Mouse (Mus musculus): ENCODE data around the gene Tmtc2. TPM values are rescaled to one million over a fixed set of nuclear protein-coding genes. Genes with fewer than 3 reads are reported as not detected.

Tmtc2 gene
- polyA plus RNA-seq, 1 experiment, result 1.4 TPM

- Histone ChIP-seq H3K27ac (ENCODE audit: control insufficient read depth, insufficient read depth, low read length) (no peak overlapping the region), H3K36me3 (ENCODE audit: control insufficient read depth, insufficient read depth, low read length) (no peaks in the 10 kb centered on the region), H3K4me3 (ENCODE audit: control insufficient read depth, insufficient read depth, low read length) (no peak overlapping the region), H3K4me1 (replicated peaks; ENCODE audit: control insufficient read depth, insufficient read depth, low read length) (no peaks in the 10 kb centered on the region), H3K27me3 (ENCODE audit: control insufficient read depth, insufficient read depth, low read length) (no peaks in the 10 kb centered on the region)
- TF ChIP-seq CTCF (IDR thresholded peaks at IDR 0.05; ENCODE audit: borderline replicate concordance, control insufficient read depth, extremely low read depth, insufficient read depth, low read length, poor library complexity) (no peak), POLR2A (IDR thresholded peaks at IDR 0.05; ENCODE audit: control insufficient read depth, extremely low read depth, insufficient read depth, low read length, poor library complexity) (no peak)
- no peak for DNase-seq
- WGBS, result 91% methylated on average over 4 of the region's 4 CpGs
These were observed 37.3 kb downstream of the Tmtc2 start for GRCm38 (mm10) chr10:105536910-105537309.

- Histone ChIP-seq H3K4me3 (ENCODE audit: control insufficient read depth, insufficient read depth, low read length) (no peak overlapping the region), H3K27ac (ENCODE audit: control insufficient read depth, insufficient read depth, low read length) (no peak overlapping the region), H3K36me3 (ENCODE audit: control insufficient read depth, insufficient read depth, low read length) (no peaks in the 10 kb centered on the region), H3K27me3 (ENCODE audit: control insufficient read depth, insufficient read depth, low read length) (no peaks in the 10 kb centered on the region), H3K4me1 (replicated peaks; ENCODE audit: control insufficient read depth, insufficient read depth, low read length) (no peaks in the 10 kb centered on the region)
- DNase-seq, result no peak
- TF ChIP-seq POLR2A (IDR thresholded peaks at IDR 0.05; ENCODE audit: control insufficient read depth, extremely low read depth, insufficient read depth, low read length, poor library complexity) (no peak), CTCF (IDR thresholded peaks at IDR 0.05; ENCODE audit: borderline replicate concordance, control insufficient read depth, extremely low read depth, insufficient read depth, low read length, poor library complexity) (no peak)
These were observed 38.4 kb downstream of the Tmtc2 start for GRCm38 (mm10) chr10:105535848-105536247.

- no peaks in the 10 kb centered on the region for H3K4me1 ChIP-seq (replicated peaks; ENCODE audit: control insufficient read depth, insufficient read depth, low read length)
- 96% methylated on average over 7 of the region's 7 CpGs for WGBS
- no peak for TF ChIP-seq POLR2A (IDR thresholded peaks at IDR 0.05; ENCODE audit: control insufficient read depth, extremely low read depth, insufficient read depth, low read length, poor library complexity)
- no peak for TF ChIP-seq CTCF (IDR thresholded peaks at IDR 0.05; ENCODE audit: borderline replicate concordance, control insufficient read depth, extremely low read depth, insufficient read depth, low read length, poor library complexity)
- no peak for DNase-seq
- H3K27me3 ChIP-seq (ENCODE audit: control insufficient read depth, insufficient read depth, low read length), result no peaks in the 10 kb centered on the region
- H3K36me3 ChIP-seq (ENCODE audit: control insufficient read depth, insufficient read depth, low read length), result no peaks in the 10 kb centered on the region
- no peak overlapping the region for H3K27ac ChIP-seq (ENCODE audit: control insufficient read depth, insufficient read depth, low read length)
- H3K4me3 ChIP-seq (ENCODE audit: control insufficient read depth, insufficient read depth, low read length), result no peak overlapping the region
These were observed 41.5 kb downstream of the Tmtc2 start for GRCm38 (mm10) chr10:105532747-105533146.

- no peaks in the 10 kb centered on the region for H3K36me3 ChIP-seq (ENCODE audit: control insufficient read depth, insufficient read depth, low read length)
- no peak overlapping the region for H3K4me3 ChIP-seq (ENCODE audit: control insufficient read depth, insufficient read depth, low read length)
- 92% methylated on average over 5 of the region's 5 CpGs for WGBS
- no peak for DNase-seq
- H3K4me1 ChIP-seq (replicated peaks; ENCODE audit: control insufficient read depth, insufficient read depth, low read length), result no peaks in the 10 kb centered on the region
- no peaks in the 10 kb centered on the region for H3K27me3 ChIP-seq (ENCODE audit: control insufficient read depth, insufficient read depth, low read length)
- H3K27ac ChIP-seq (ENCODE audit: control insufficient read depth, insufficient read depth, low read length), result no peak overlapping the region
- TF ChIP-seq CTCF (IDR thresholded peaks at IDR 0.05; ENCODE audit: borderline replicate concordance, control insufficient read depth, extremely low read depth, insufficient read depth, low read length, poor library complexity) (no peak), POLR2A (IDR thresholded peaks at IDR 0.05; ENCODE audit: control insufficient read depth, extremely low read depth, insufficient read depth, low read length, poor library complexity) (no peak)
These were observed 42.2 kb downstream of the Tmtc2 start for GRCm38 (mm10) chr10:105532019-105532525.

GRCm38 (mm10) chr10:105531080-105531894, 43.0 kb downstream of the Tmtc2 start:
- no peaks in the 10 kb centered on the region for H3K27me3 ChIP-seq (ENCODE audit: control insufficient read depth, insufficient read depth, low read length)
- no peaks in the 10 kb centered on the region for H3K36me3 ChIP-seq (ENCODE audit: control insufficient read depth, insufficient read depth, low read length)
- TF ChIP-seq CTCF (IDR thresholded peaks at IDR 0.05; ENCODE audit: borderline replicate concordance, control insufficient read depth, extremely low read depth, insufficient read depth, low read length, poor library complexity) (no peak), POLR2A (IDR thresholded peaks at IDR 0.05; ENCODE audit: control insufficient read depth, extremely low read depth, insufficient read depth, low read length, poor library complexity) (no peak)
- no peak for DNase-seq
- no peak overlapping the region for H3K27ac ChIP-seq (ENCODE audit: control insufficient read depth, insufficient read depth, low read length)
- WGBS, result 77% methylated on average over 9 of the region's 9 CpGs
- H3K4me3 ChIP-seq (ENCODE audit: control insufficient read depth, insufficient read depth, low read length), result no peak overlapping the region
- no peaks in the 10 kb centered on the region for H3K4me1 ChIP-seq (replicated peaks; ENCODE audit: control insufficient read depth, insufficient read depth, low read length)

- no peak for DNase-seq
- WGBS, result 10% methylated on average over 8 of the region's 8 CpGs
- H3K4me3 ChIP-seq (ENCODE audit: control insufficient read depth, insufficient read depth, low read length), result no peak overlapping the region
- H3K4me1 ChIP-seq (replicated peaks; ENCODE audit: control insufficient read depth, insufficient read depth, low read length), result no peaks in the 10 kb centered on the region
- TF ChIP-seq CTCF (IDR thresholded peaks at IDR 0.05; ENCODE audit: borderline replicate concordance, control insufficient read depth, extremely low read depth, insufficient read depth, low read length, poor library complexity), result no peak
- TF ChIP-seq POLR2A (IDR thresholded peaks at IDR 0.05; ENCODE audit: control insufficient read depth, extremely low read depth, insufficient read depth, low read length, poor library complexity), result no peak
- H3K36me3 ChIP-seq (ENCODE audit: control insufficient read depth, insufficient read depth, low read length), result no peaks in the 10 kb centered on the region
- no peaks in the 10 kb centered on the region for H3K27me3 ChIP-seq (ENCODE audit: control insufficient read depth, insufficient read depth, low read length)
- H3K27ac ChIP-seq (ENCODE audit: control insufficient read depth, insufficient read depth, low read length), result no peak overlapping the region
These were observed 50.7 kb downstream of the Tmtc2 start for GRCm38 (mm10) chr10:105523405-105524088.
